Mouse (Mus musculus) adrenal gland, adult (tissue): ENCODE data around the gene Ddx23.

Experiments used
- DNase-seq, 2 experiments: peaks; one replicate each; pipeline ENCODE4 v3.0.0; 2022 to 2023; ENCODE audit warnings: low spot score in 1 of 2; ENCODE audit not compliant: inconsistent age in 2 of 2

The Ddx23 gene

GRCm38 (mm10) chr15:98609331-98610130 is 53.2 kb downstream of the Ddx23 start, which contains the start of gene Adcy6:
Gene Adcy6, minus strand, starts transcription at chr15:98610076.
- DNase-seq: peak; percentile 79 to 88

GRCm38 (mm10) chr15:98608784-98609250 is 53.9 kb downstream of the Ddx23 start:
- DNase-seq: peak; percentile 38 to 71

- DNase-seq: peak; percentile 27 to 71
These were observed 54.5 kb downstream of the Ddx23 start for GRCm38 (mm10) chr15:98608058-98608783.

GRCm38 (mm10) chr15:98607557-98607956 is 55.1 kb downstream of the Ddx23 start:
- DNase-seq: peak; percentile 68 to 79

- peak in 1 of 2 experiments; percentile 31 for DNase-seq
These were observed 56.0 kb downstream of the Ddx23 start for GRCm38 (mm10) chr15:98606739-98607138.

- DNase-seq: peak in 1 of 2 experiments; percentile 24
These were observed 56.6 kb downstream of the Ddx23 start for GRCm38 (mm10) chr15:98606051-98606536.

- no peak for DNase-seq
These were observed 58.6 kb downstream of the Ddx23 start for GRCm38 (mm10) chr15:98604041-98604575.

GRCm38 (mm10) chr15:98602921-98603458 is 59.7 kb downstream of the Ddx23 start:
- DNase-seq: no peak

GRCm38 (mm10) chr15:98602191-98602881 is 60.4 kb downstream of the Ddx23 start:
- peak in 1 of 2 experiments; percentile 61 for DNase-seq

- DNase-seq: no peak
These were observed 60.9 kb downstream of the Ddx23 start for GRCm38 (mm10) chr15:98601832-98602190.

- DNase-seq: no peak
These were observed 62.5 kb downstream of the Ddx23 start for GRCm38 (mm10) chr15:98600036-98600709.

- no peak for DNase-seq
These were observed 66.1 kb downstream of the Ddx23 start for GRCm38 (mm10) chr15:98596609-98597008.
